Mouse (Mus musculus) heart, embryonic 13.5 days (tissue): ENCODE data around the gene Fbh1. TPM values are rescaled to one million over a fixed set of nuclear protein-coding genes. Genes with fewer than 3 reads are reported as not detected.

Source experiments
- ATAC-seq: fragments of 200-750 bp; cut with Nextera tagmentation; 2 replicates; pipeline ENCODE4 v1.8.0; 2017; ENCODE audit warnings: moderate TSS enrichment; ENCODE audit not compliant: insufficient number of reproducible peaks, low FRiP score, low TSS enrichment; ENCODE audit errors: extremely low read depth
- H3K27ac ChIP-seq: fragments of 300-500 bp; sonication (generic); replicated peaks from 2 replicates; pipeline ENCODE4 v1.5.1; 2015; ENCODE audit warnings: moderate library complexity, mild to moderate bottlenecking, inconsistent platforms
- H3K27me3 ChIP-seq: fragments of 300-500 bp; sonication (generic); replicated peaks from 2 replicates; pipeline ENCODE4 v1.6.1; 2015; ENCODE audit warnings: mild to moderate bottlenecking, inconsistent platforms
- H3K36me3 ChIP-seq: fragments of 300-500 bp; sonication (generic); 2 replicates; pipeline ENCODE4 v1.6.1; 2015; ENCODE audit warnings: mild to moderate bottlenecking, inconsistent platforms
- H3K4me1 ChIP-seq: fragments of 300-500 bp; sonication (generic); 2 replicates; pipeline ENCODE4 v1.6.1; 2015; ENCODE audit warnings: inconsistent platforms
- H3K4me2 ChIP-seq: fragments of 300-500 bp; sonication (generic); 2 replicates; pipeline ENCODE4 v1.6.1; 2015; ENCODE audit warnings: inconsistent platforms, mild to moderate bottlenecking, moderate library complexity
- H3K4me3 ChIP-seq: fragments of 300-500 bp; sonication (generic); 2 replicates; pipeline ENCODE4 v1.5.1; 2015; ENCODE audit warnings: moderate library complexity, mild to moderate bottlenecking, inconsistent platforms
- H3K9ac ChIP-seq: fragments of 300-500 bp; sonication (generic); 2 replicates; pipeline ENCODE4 v1.6.1; 2015; ENCODE audit warnings: inconsistent platforms, mild to moderate bottlenecking, moderate library complexity
- H3K9me3 ChIP-seq: fragments of 300-500 bp; sonication (generic); 2 replicates; pipeline ENCODE4 v1.6.1; 2016; ENCODE audit warnings: inconsistent platforms
- WGBS: fragments of 180-500 bp; shearing (Covaris S2); methylation state at CpG from one replicate; pipeline ENCODE4 v1.1.7; 2015; ENCODE audit warnings: mixed read lengths; 5-methylcytosine and 5-hydroxymethylcytosine counted together
- polyA plus RNA-seq: library from polyadenylated mRNA; unstranded; fragments of >200 nt; fragmentation: Nextera tagmentation; extraction: Ambion mirVana; gene quantifications from 2 replicates; pipeline ENCODE4 v1.2.1, GENCODE M21; 2015

Fbh1 gene
- 95.1 and 98.9 TPM in 2 replicates for polyA plus RNA-seq

- peak within 1 kb of the TSS; percentile 86 for H3K4me3 ChIP-seq
- ATAC-seq, result peak; percentile 95
- peaks cover 29% of the 10 kb centered on the region for H3K36me3 ChIP-seq
- H3K9me3 ChIP-seq, result no peaks in the 10 kb centered on the region
- peak within 1 kb of the TSS; percentile 98 for H3K27ac ChIP-seq
- peak within 1 kb of the TSS; percentile 92 for H3K4me2 ChIP-seq
- under 1% methylated on average over 73 of the region's 73 CpGs for WGBS
- H3K9ac ChIP-seq, result peak within 1 kb of the TSS; percentile 91
- H3K27me3 ChIP-seq, result no peaks in the 10 kb centered on the region
- H3K4me1 ChIP-seq, result peaks cover 46% of the 10 kb centered on the region
Observed at GRCm38 (mm10) chr2:11777091-11778068, at the start of gene Fbh1, which contains the start of gene Ankrd16. TSS of gene Fbh1 (minus strand) at chr2:11777582. TSS of gene Ankrd16 (plus strand) at chr2:11777876.

GRCm38 (mm10) chr2:11801299-11801930 is 24.0 kb upstream of the Fbh1 start:
- H3K9ac ChIP-seq, result no peak overlapping the region
- WGBS, result 75% methylated on average over 2 of the region's 2 CpGs
- no peaks in the 10 kb centered on the region for H3K9me3 ChIP-seq
- no peak overlapping the region for H3K4me3 ChIP-seq
- no peaks in the 10 kb centered on the region for H3K27me3 ChIP-seq
- no peaks in the 10 kb centered on the region for H3K36me3 ChIP-seq
- no peak overlapping the region for H3K4me2 ChIP-seq
- ATAC-seq, result no peak
- peaks cover 16% of the 10 kb centered on the region for H3K4me1 ChIP-seq
- H3K27ac ChIP-seq, result no peak overlapping the region

GRCm38 (mm10) chr2:11797930-11798364 is 20.6 kb upstream of the Fbh1 start:
- peaks cover 15% of the 10 kb centered on the region for H3K36me3 ChIP-seq
- peaks cover 16% of the 10 kb centered on the region for H3K4me1 ChIP-seq
- no peaks in the 10 kb centered on the region for H3K9me3 ChIP-seq
- no peak overlapping the region for H3K9ac ChIP-seq
- H3K27ac ChIP-seq, result no peak overlapping the region
- 46% methylated on average over 5 of the region's 5 CpGs for WGBS
- no peaks in the 10 kb centered on the region for H3K27me3 ChIP-seq
- H3K4me2 ChIP-seq, result no peak overlapping the region
- H3K4me3 ChIP-seq, result no peak overlapping the region
- no peak for ATAC-seq

GRCm38 (mm10) chr2:11794668-11795067 is 17.3 kb upstream of the Fbh1 start:
- no peak overlapping the region for H3K27ac ChIP-seq
- no peaks in the 10 kb centered on the region for H3K27me3 ChIP-seq
- H3K9ac ChIP-seq, result no peak overlapping the region
- ATAC-seq, result no peak
- H3K4me2 ChIP-seq, result no peak overlapping the region
- peaks cover 16% of the 10 kb centered on the region for H3K4me1 ChIP-seq
- H3K36me3 ChIP-seq, result peaks cover 45% of the 10 kb centered on the region
- 66% methylated on average over 4 of the region's 4 CpGs for WGBS
- no peak overlapping the region for H3K4me3 ChIP-seq
- H3K9me3 ChIP-seq, result no peaks in the 10 kb centered on the region

- peaks cover 12% of the 10 kb centered on the region for H3K4me1 ChIP-seq
Observed at GRCm38 (mm10) chr2:11784159-11784558, 6.8 kb upstream of the Fbh1 start.

GRCm38 (mm10) chr2:11778087-11778823 is 873 bp upstream of the Fbh1 start:
- Histone ChIP-seq H3K27ac (peak overlapping the region; percentile 98), H3K4me1 (peaks cover 45% of the 10 kb centered on the region), H3K36me3 (peaks cover 37% of the 10 kb centered on the region), H3K9ac (peak overlapping the region; percentile 86), H3K27me3 (no peaks in the 10 kb centered on the region), H3K4me3 (peak overlapping the region; percentile 86), H3K9me3 (no peaks in the 10 kb centered on the region), H3K4me2 (peak overlapping the region; percentile 92)
- ATAC-seq, result peak; percentile 81
- WGBS, result under 1% methylated on average over 43 of the region's 43 CpGs

More at GRCm38 (mm10) chr2:11784159-11784558, 6.8 kb upstream of the Fbh1 start:
- H3K9me3 ChIP-seq, result no peaks in the 10 kb centered on the region
- WGBS, result 88% methylated on average over 6 of the region's 6 CpGs
- H3K27ac ChIP-seq, result no peak overlapping the region
- no peak for ATAC-seq
- no peak overlapping the region for H3K4me2 ChIP-seq
- H3K4me3 ChIP-seq, result no peak overlapping the region
- no peaks in the 10 kb centered on the region for H3K27me3 ChIP-seq
- H3K9ac ChIP-seq, result no peak overlapping the region
- H3K36me3 ChIP-seq, result peaks cover 95% of the 10 kb centered on the region

GRCm38 (mm10) chr2:11776415-11776814 is 967 bp downstream of the Fbh1 start:
- H3K9ac ChIP-seq, result peak overlapping the region; percentile 91
- peak overlapping the region; percentile 86 for H3K4me2 ChIP-seq
- no peaks in the 10 kb centered on the region for H3K27me3 ChIP-seq
- no peak for ATAC-seq
- H3K9me3 ChIP-seq, result no peaks in the 10 kb centered on the region
- 42% methylated on average over 8 of the region's 8 CpGs for WGBS
- H3K27ac ChIP-seq, result peak overlapping the region; percentile 91; the same call in 1 of the 2 replicates
- H3K36me3 ChIP-seq, result peaks cover 19% of the 10 kb centered on the region
- H3K4me1 ChIP-seq, result peaks cover 53% of the 10 kb centered on the region
- peak overlapping the region; percentile 86 for H3K4me3 ChIP-seq

- Histone ChIP-seq H3K27ac (no peak overlapping the region), H3K27me3 (no peaks in the 10 kb centered on the region), H3K4me1 (peaks cover 51% of the 10 kb centered on the region), H3K9ac (no peak overlapping the region), H3K4me3 (no peak overlapping the region), H3K4me2 (no peak overlapping the region), H3K9me3 (no peaks in the 10 kb centered on the region), H3K36me3 (peaks cover 6% of the 10 kb centered on the region)
- no peak for ATAC-seq
- 82% methylated on average over 5 of the region's 5 CpGs for WGBS
Observed at GRCm38 (mm10) chr2:11775121-11775520, 2.3 kb downstream of the Fbh1 start.

- no peak overlapping the region for H3K9ac ChIP-seq
Observed at GRCm38 (mm10) chr2:11774426-11774825, 3.0 kb downstream of the Fbh1 start.

GRCm38 (mm10) chr2:11772401-11772800 is 5.0 kb downstream of the Fbh1 start:
- Histone ChIP-seq H3K27me3 (no peaks in the 10 kb centered on the region), H3K4me3 (no peak overlapping the region), H3K27ac (no peak overlapping the region), H3K4me1 (peaks cover 38% of the 10 kb centered on the region), H3K4me2 (no peak overlapping the region), H3K9me3 (no peaks in the 10 kb centered on the region), H3K9ac (no peak overlapping the region), H3K36me3 (peaks cover 23% of the 10 kb centered on the region)
- 76% methylated on average over 4 of the region's 4 CpGs for WGBS
- no peak for ATAC-seq

More at GRCm38 (mm10) chr2:11774426-11774825, 3.0 kb downstream of the Fbh1 start:
- 88% methylated on average over 10 of the region's 10 CpGs for WGBS
- peaks cover 6% of the 10 kb centered on the region for H3K36me3 ChIP-seq
- ATAC-seq, result no peak
- no peak overlapping the region for H3K4me2 ChIP-seq
- no peak overlapping the region for H3K4me3 ChIP-seq
- H3K9me3 ChIP-seq, result no peaks in the 10 kb centered on the region
- no peak overlapping the region for H3K27ac ChIP-seq
- no peaks in the 10 kb centered on the region for H3K27me3 ChIP-seq
- H3K4me1 ChIP-seq, result peaks cover 44% of the 10 kb centered on the region

GRCm38 (mm10) chr2:11771701-11772100 is 5.7 kb downstream of the Fbh1 start:
- H3K4me2 ChIP-seq, result no peak overlapping the region
- H3K9ac ChIP-seq, result no peak overlapping the region
- 87% methylated on average over 4 of the region's 4 CpGs for WGBS
- ATAC-seq, result no peak
- no peak overlapping the region for H3K4me3 ChIP-seq
- no peaks in the 10 kb centered on the region for H3K9me3 ChIP-seq
- H3K27me3 ChIP-seq, result no peaks in the 10 kb centered on the region
- peaks cover 30% of the 10 kb centered on the region for H3K36me3 ChIP-seq
- H3K27ac ChIP-seq, result no peak overlapping the region
- H3K4me1 ChIP-seq, result peaks cover 36% of the 10 kb centered on the region
